9 mouse cellular contexts compared by ENCODE assay signal in genomic region chr2:34869680-34870079, GRCm38 (mm10). TPM values are rescaled to one million over a fixed set of nuclear protein-coding genes. Genes with fewer than 3 reads are reported as not detected.
A peak's percentile ranks its signal among the peaks of the same experiment; 100 is the strongest.
DNase-seq lines count a peak whose midpoint lies in the region; ATAC-seq and TF ChIP-seq lines count a peak whose summit lies in the region.
"Had no signal": no experiment of that assay in that cellular context is flagged by ENCODE, and none has a peak within 500 bp of the region (broad histone marks: within the 10 kb centered on the region; RNA-seq: fewer than 3 reads in every experiment).

No protein-coding gene starts in this region.

- DNase-seq in lung, embryonic 14.5 days = peak; percentile 19
- DNase-seq in lung, postnatal 4 days = no peak
- DNase-seq in c-Kit-negative CD71-positive TER-119-positive erythroid progenitor cells, embryonic 14.5 days (ENCODE audit: low read depth, low spot score) = peak; percentile 82
- DNase-seq in liver, postnatal 0 days = peak; percentile 41
- DNase-seq in left cerebral cortex, postnatal 14 days (ENCODE audit: low spot score in 2 of 2) = no peak
- no peak for DNase-seq in frontal cortex, postnatal 25 days (ENCODE audit: low spot score in 2 of 2)
- no peak for DNase-seq in ovary, postnatal 10 days (ENCODE audit: low spot score)

- no peak for ATAC-seq in lung, embryonic 14.5 days (ENCODE audit: insufficient read depth)
- ATAC-seq in heart, embryonic 16.5 days (replicated peaks; ENCODE audit: extremely low read depth, insufficient read depth, low FRiP score) = no peak
- ATAC-seq in liver, postnatal 0 days = peak; percentile 49

- H3K4me3 ChIP-seq in lung, embryonic 14.5 days (ENCODE audit: low read depth, low read length) = peak overlapping the region; percentile 95
- H3K4me3 ChIP-seq in heart, embryonic 16.5 days (ENCODE audit: low read length) = peak overlapping the region; percentile 43
- H3K4me3 ChIP-seq in liver, postnatal 0 days (ENCODE audit: low read depth, low read length) = peak overlapping the region; percentile 75

- H3K4me1 ChIP-seq in lung, embryonic 14.5 days (ENCODE audit: insufficient read depth) = peaks cover 10% of the 10 kb centered on the region; the same call in 1 of the 2 replicates
- peaks cover 19% of the 10 kb centered on the region for H3K4me1 ChIP-seq in heart, embryonic 16.5 days (ENCODE audit: control insufficient read depth, insufficient read depth, low read length)
- H3K4me1 ChIP-seq in liver, postnatal 0 days (ENCODE audit: insufficient read depth) = peaks cover 19% of the 10 kb centered on the region

- no peak for TF ChIP-seq CTCF in lung, embryonic 14.5 days (IDR thresholded peaks at IDR 0.05; ENCODE audit: low read depth)
- TF ChIP-seq CTCF in liver, postnatal 0 days (IDR thresholded peaks at IDR 0.05; ENCODE audit: low read depth) = no peak

- 31% methylated on average over 5 of the region's 5 CpGs for WGBS in lung, embryonic 14.5 days
- 32% methylated on average over 5 of the region's 5 CpGs for WGBS in heart, embryonic 16.5 days
- 13% methylated on average over 5 of the region's 5 CpGs for WGBS in liver, postnatal 0 days (ENCODE audit: insufficient replicate concordance)

- TF ChIP-seq EP300 in liver, postnatal 0 days (IDR thresholded peaks at IDR 0.05; ENCODE audit: low read depth) = no peak

- intact Hi-C loops in left cerebral cortex, postnatal 14 days (cut with DNase I) = loop anchor here (2.0 kb wide), 1 partner anchor 239 kb away; the partner anchor contains the start of gene Cntrl

- peak overlapping the region; percentile 73 for H3K4me2 ChIP-seq in lung, embryonic 14.5 days
- peak overlapping the region; percentile 72 for H3K4me2 ChIP-seq in heart, embryonic 16.5 days (ENCODE audit: low read depth, low read length)
- H3K4me2 ChIP-seq in liver, postnatal 0 days (ENCODE audit: low read depth, low read length) = peak overlapping the region; percentile 82

- peak overlapping the region; percentile 3; the same call in 1 of the 2 replicates for H3K27ac ChIP-seq in lung, embryonic 14.5 days (ENCODE audit: low read depth)
- H3K27ac ChIP-seq in heart, embryonic 16.5 days (ENCODE audit: low read length) = no peak overlapping the region
- peak overlapping the region; percentile 79 for H3K27ac ChIP-seq in liver, postnatal 0 days (ENCODE audit: low read depth)

- H3K36me3 ChIP-seq in lung, embryonic 14.5 days (ENCODE audit: insufficient read depth) = peaks cover 13% of the 10 kb centered on the region
- H3K36me3 ChIP-seq in heart, embryonic 16.5 days (ENCODE audit: control insufficient read depth, insufficient read depth) = peaks cover 12% of the 10 kb centered on the region
- H3K36me3 ChIP-seq in liver, postnatal 0 days (replicated peaks; ENCODE audit: insufficient read depth, low read length) = peaks cover 18% of the 10 kb centered on the region

- H3K9me3 ChIP-seq in lung, embryonic 14.5 days (ENCODE audit: low read depth, low read length) = no peaks in the 10 kb centered on the region
- H3K9me3 ChIP-seq in heart, embryonic 16.5 days (replicated peaks; ENCODE audit: control insufficient read depth, low read length) = no peaks in the 10 kb centered on the region
- H3K9me3 ChIP-seq in liver, postnatal 0 days (ENCODE audit: low read length) = no peaks in the 10 kb centered on the region

- peak overlapping the region; percentile 93 for H3K9ac ChIP-seq in lung, embryonic 14.5 days
- H3K9ac ChIP-seq in heart, embryonic 16.5 days (ENCODE audit: low read length) = peak overlapping the region; percentile 42; the same call in 1 of the 2 replicates
- peak overlapping the region; percentile 80 for H3K9ac ChIP-seq in liver, postnatal 0 days (replicated peaks)

- 0 out of 2 replicates have a peak, but pooled peaks cover 5% of the 10 kb centered on the region for H3K27me3 ChIP-seq in lung, embryonic 14.5 days (ENCODE audit: insufficient read depth, low read length)
- 0 out of 2 replicates have a peak, but pooled peaks cover 5% of the 10 kb centered on the region for H3K27me3 ChIP-seq in heart, embryonic 16.5 days (ENCODE audit: control insufficient read depth, insufficient read depth, low read length)
- no peaks in the 10 kb centered on the region for H3K27me3 ChIP-seq in liver, postnatal 0 days (ENCODE audit: insufficient read depth, low read length)

RNA-seq across cellular contexts. Expression of gene Cutal, which starts 4.5 kb away (rescaled TPM):
- polyA plus RNA-seq in lung, embryonic 14.5 days (2014; fragmentation: Nextera tagmentation; extraction: Ambion mirVana) = 0.57 and 0.64 TPM in 2 replicates
- polyA plus RNA-seq in heart, embryonic 16.5 days (2015; fragmentation: Nextera tagmentation; extraction: Ambion mirVana) = 0.20 and 0.32 TPM in 2 replicates
- 7.2 and 8.5 TPM in 2 replicates for polyA plus RNA-seq in liver, postnatal 0 days (2015; fragmentation: Nextera tagmentation; extraction: Ambion mirVana)
- under 1 TPM; 0.25 to 0.26 TPM for total RNA-seq in left cerebral cortex, postnatal 14 days (2021)

RNA-seq across cellular contexts. Expression of gene Psmd5, which starts 5.1 kb away (rescaled TPM):
- polyA plus RNA-seq in lung, embryonic 14.5 days (2014; fragmentation: Nextera tagmentation; extraction: Ambion mirVana) = 117 and 121 TPM in 2 replicates
- 54.0 and 57.4 TPM in 2 replicates for polyA plus RNA-seq in heart, embryonic 16.5 days (2015; fragmentation: Nextera tagmentation; extraction: Ambion mirVana)
- polyA plus RNA-seq in liver, postnatal 0 days (2015; fragmentation: Nextera tagmentation; extraction: Ambion mirVana) = 36.0 and 37.3 TPM in 2 replicates
- total RNA-seq in left cerebral cortex, postnatal 14 days (2021) = 10 to 100 TPM; 27.4 to 30.8 TPM

RNA-seq across cellular contexts. Expression of gene Gm34653, which starts 36.9 kb away (rescaled TPM):
- not detected in 2 replicates for polyA plus RNA-seq in lung, embryonic 14.5 days (2014; fragmentation: Nextera tagmentation; extraction: Ambion mirVana)
- not detected in 2 replicates for polyA plus RNA-seq in heart, embryonic 16.5 days (2015; fragmentation: Nextera tagmentation; extraction: Ambion mirVana)
- polyA plus RNA-seq in liver, postnatal 0 days (2015; fragmentation: Nextera tagmentation; extraction: Ambion mirVana) = 0.06 TPM in 1 of 2 replicates, not detected in the other
- total RNA-seq in left cerebral cortex, postnatal 14 days (2021) = not detected
- polyA plus RNA-seq: frontal cortex, adult 2 months had no signal

RNA-seq across cellular contexts. Expression of gene Fbxw2, which starts 43.6 kb away (rescaled TPM):
- polyA plus RNA-seq in lung, embryonic 14.5 days (2014; fragmentation: Nextera tagmentation; extraction: Ambion mirVana) = 73.8 and 77.5 TPM in 2 replicates
- 64.5 and 71.1 TPM in 2 replicates for polyA plus RNA-seq in heart, embryonic 16.5 days (2015; fragmentation: Nextera tagmentation; extraction: Ambion mirVana)
- 36.1 and 38.3 TPM in 2 replicates for polyA plus RNA-seq in liver, postnatal 0 days (2015; fragmentation: Nextera tagmentation; extraction: Ambion mirVana)
- total RNA-seq in left cerebral cortex, postnatal 14 days (2021) = 10 to 100 TPM; 90.7 to 98.6 TPM

RNA-seq across cellular contexts. Expression of gene Phf19, which starts 44.1 kb away (rescaled TPM):
- 3.3 and 4.9 TPM in 2 replicates for polyA plus RNA-seq in lung, embryonic 14.5 days (2014; fragmentation: Nextera tagmentation; extraction: Ambion mirVana)
- polyA plus RNA-seq in heart, embryonic 16.5 days (2015; fragmentation: Nextera tagmentation; extraction: Ambion mirVana) = 2.1 and 2.6 TPM in 2 replicates
- 1.1 and 1.3 TPM in 2 replicates for polyA plus RNA-seq in liver, postnatal 0 days (2015; fragmentation: Nextera tagmentation; extraction: Ambion mirVana)
- under 1 TPM; 0.68 to 0.82 TPM for total RNA-seq in left cerebral cortex, postnatal 14 days (2021)

Comparison
In these comparisons a context has a peak if more than half of its experiments do, and no peak if none do; other contexts are left out.
1. DNase-seq: peak in lung, embryonic 14.5 days (single experiment), c-Kit-negative CD71-positive TER-119-positive erythroid progenitor cells, embryonic 14.5 days (single experiment) and liver, postnatal 0 days (single experiment); none in lung, postnatal 4 days (0 of 2), left cerebral cortex, postnatal 14 days (0 of 2), frontal cortex, postnatal 25 days (0 of 2) and ovary, postnatal 10 days (single experiment).
2. H3K4me3 ChIP-seq: peak in every context shown above with its lines; median percentile 95 in lung, embryonic 14.5 days; 75 in liver, postnatal 0 days; 43 in heart, embryonic 16.5 days.
3. H3K9ac ChIP-seq: peak in every context shown above with its lines; median percentile 93 in lung, embryonic 14.5 days; 80 in liver, postnatal 0 days; 42 in heart, embryonic 16.5 days.
4. Peak in every context shown above with its lines, with median percentiles within 50 percentile points of each other: H3K4me2 ChIP-seq.